Comparison of ENCODE assay signal across 7 mouse cellular contexts in genomic region chr14:53363995-53364394, GRCm38 (mm10).
DNase-seq lines count a peak whose midpoint lies in the region; ATAC-seq lines count a peak whose summit lies in the region.
"Not testable (repeated sequence)": the region's sequence is repeated elsewhere in the genome, so short reads cannot be mapped to it uniquely, and the experiment has no call there.

No protein-coding gene starts in this region.

- H3K36me3 ChIP-seq in splenic B cell, adult 2 months (ENCODE audit: control insufficient read depth, insufficient read depth, low read length, poor library complexity, severe bottlenecking), result not testable (repeated sequence)

- peak; percentile 37; the same call in 1 of the 2 replicates for ATAC-seq in megakaryocyte progenitor cell, adult 5-6 weeks (replicated peaks; ENCODE audit: poor library complexity)

- not testable (repeated sequence) for H3K27me3 ChIP-seq in splenic B cell, adult 2 months (ENCODE audit: control insufficient read depth, insufficient read depth, low read length, poor library complexity, severe bottlenecking)

- DNase-seq in CD4-positive, CD25-positive, alpha-beta regulatory T cell, adult 2 months (ENCODE audit: low read depth, low spot score), result peak; percentile 67
- peak; percentile 67 for DNase-seq in T-cell, adult 2 months (ENCODE audit: low spot score)
- peak; percentile 84 for DNase-seq in c-Kit-positive CD71-positive TER-119-positive erythroid progenitor cells, embryonic 14.5 days (ENCODE audit: low spot score)
- peak; percentile 40 for DNase-seq in liver
- peak; percentile 1 for DNase-seq in splenic B cell, adult 2 months (ENCODE audit: low read depth, low spot score)
- DNase-seq in thymus, postnatal 14 days, result peak; percentile 87

Comparison
In these comparisons a context has a peak if more than half of its experiments do, and no peak if none do; other contexts are left out.
1. Peak in every context shown above with its lines: DNase-seq and ATAC-seq.
2. DNase-seq: peak in every context shown above with its lines; median percentile 87 in thymus, postnatal 14 days; 84 in c-Kit-positive CD71-positive TER-119-positive erythroid progenitor cells, embryonic 14.5 days; 67 in CD4-positive, CD25-positive, alpha-beta regulatory T cell, adult 2 months; 67 in T-cell, adult 2 months; 40 in liver; 1 in splenic B cell, adult 2 months.